Mouse (Mus musculus) urinary bladder, postnatal 14 days (tissue): ENCODE measurements around the gene Prpmp5.
"Not testable (repeated sequence)": the region's sequence is repeated elsewhere in the genome, so short reads cannot be mapped to it uniquely, and the experiment has no call there.

Experiments
- DNase-seq: peaks from one replicate; pipeline ENCODE4 v3.0.0; 2021; ENCODE audit warnings: low spot score

Prpmp5 gene

GRCm38 (mm10) chr6:132314657-132315056 is at the start of gene Prpmp5:
Prpmp5 (minus strand) TSS chr6:132314757.
- not testable (repeated sequence) for DNase-seq

GRCm38 (mm10) chr6:132364034-132364433 is 49.5 kb upstream of the Prpmp5 start, which contains the start of gene Gm8882:
Gm8882 (minus strand) TSS chr6:132364134.
- DNase-seq: not testable (repeated sequence)
